Mouse (Mus musculus) liver, adult 10 weeks (tissue): ENCODE results near the gene Gm9758. TPM values are rescaled to one million over a fixed set of nuclear protein-coding genes. Genes with fewer than 3 reads are reported as not detected.

Source experiments
- polyA plus RNA-seq: library from polyadenylated mRNA; stranded (reverse); fragments of 350-450 nt; fragmentation: Illumina TruSeq; extraction: RNeasy Lipid Tissue Mini Kit (QIAGEN cat#74804); gene quantifications from one replicate; pipeline ENCODE4 v1.2.3, GENCODE M21; 2014; ENCODE audit warnings: low read depth, low replicate concordance

Gene Gm9758
- not detected for polyA plus RNA-seq

GRCm38 (mm10) chr5:14914799-14915198, at the start of gene Gm9758:
Gene Gm9758 (minus strand): TSS chr5:14914899.

GRCm38 (mm10) chr5:14938329-14938728, 23.6 kb upstream of the Gm9758 start, which contains the start of gene Speer4e:
Gene Speer4e (minus strand): TSS chr5:14938429.

Other genes starting within 250 kb of the Gm9758 start
- gene Speer4e, start 23.5 kb upstream of the Gm9758 start, polyA plus RNA-seq: not detected
- gene Gm10354, start 64.0 kb upstream of the Gm9758 start, polyA plus RNA-seq: not detected
- gene Gm17019, start 118.1 kb upstream of the Gm9758 start, polyA plus RNA-seq: not detected